Mouse (Mus musculus) megakaryocyte, embryonic 14.5 days (primary cell): Measurements from ENCODE around the gene Fermt2.

Experiments used
- FLI1 ChIP-seq: IDR thresholded peaks from 2 replicates; pipeline ENCODE4 v1.6.1; 2012; ENCODE audit warnings: low read length, inconsistent platforms, mixed read lengths
- GATA1 ChIP-seq: IDR thresholded peaks from 3 replicates; pipeline ENCODE4 v1.6.1; 2012; ENCODE audit warnings: mixed read lengths, low read length, inconsistent platforms, borderline replicate concordance

DNA sequence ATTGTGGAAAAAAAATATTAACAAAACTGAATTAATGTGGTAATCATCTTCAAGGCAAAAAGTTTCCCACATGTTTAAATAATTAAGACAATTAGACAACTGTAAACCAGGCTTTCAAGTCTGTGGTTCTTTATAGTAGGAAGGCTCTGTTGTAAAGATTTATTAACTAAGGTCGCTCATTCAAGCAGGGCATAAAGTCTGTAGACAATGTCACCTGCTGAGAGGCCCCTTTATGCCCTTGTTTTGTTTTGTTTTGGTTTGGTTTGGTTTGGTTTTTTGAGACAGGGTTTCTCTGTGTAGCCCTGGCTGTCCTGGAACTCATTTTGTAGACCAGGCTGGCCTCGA, 91.0 kb downstream of the Fermt2 start:
- no peak for TF ChIP-seq GATA1
- no peak for TF ChIP-seq FLI1
